Mouse (Mus musculus) MEL (cell line): ENCODE measurements around the gene Fam161a. TPM values are rescaled to one million over a fixed set of nuclear protein-coding genes. Genes with fewer than 3 reads are reported as not detected.
A peak's percentile ranks its signal among the peaks of the same experiment; 100 is the strongest.

Source experiments
- DNase-seq: peaks from one replicate; pipeline ENCODE4 v3.0.0; 2011; ENCODE audit warnings: low read depth, low spot score
- H3K27ac ChIP-seq: 2 replicates; pipeline ENCODE4 v1.5.1; 2012; ENCODE audit warnings: low read depth, mild to moderate bottlenecking, control low read depth, low read length, moderate library complexity; ENCODE audit not compliant: control insufficient read depth
- H3K27me3 ChIP-seq, 2 experiments: fragments of 150-350 bp in 1 of 2; sonication (generic) in 1 of 2; 2 replicates each; pipeline ENCODE4 v1.6.1; 2012; ENCODE audit warnings: low read length in 2 of 2, mild to moderate bottlenecking in 2 of 2, improper control_type of control experiment in 1 of 2, moderate library complexity in 1 of 2; ENCODE audit not compliant: insufficient read depth in 2 of 2, control insufficient read depth in 1 of 2
- H3K36me3 ChIP-seq, 2 experiments: 2 replicates each; pipeline ENCODE4 v1.6.1; 2012 to 2014; ENCODE audit warnings: low read length in 2 of 2, improper control_type of control experiment in 1 of 2, inconsistent platforms in 1 of 2, mild to moderate bottlenecking in 1 of 2; ENCODE audit not compliant: insufficient read depth in 2 of 2, control insufficient read depth in 1 of 2
- H3K4me1 ChIP-seq, 2 experiments: fragments of 150-350 bp in 1 of 2; sonication (generic) in 1 of 2; 2 replicates each; pipeline ENCODE4 v1.6.1; 2012; ENCODE audit warnings: low read length in 2 of 2, improper control_type of control experiment in 1 of 2, mild to moderate bottlenecking in 1 of 2; ENCODE audit not compliant: insufficient read depth in 2 of 2, control insufficient read depth in 1 of 2
- H3K4me3 ChIP-seq, 2 experiments: fragments of 150-350 bp in 1 of 2; sonication (generic) in 1 of 2; 2 replicates each; pipeline ENCODE4 v1.5.1; 2012; ENCODE audit warnings: low read depth in 2 of 2, low read length in 2 of 2, mild to moderate bottlenecking in 2 of 2, moderate library complexity in 2 of 2, control low read depth in 1 of 2, improper control_type of control experiment in 1 of 2; ENCODE audit not compliant: control insufficient read depth in 1 of 2, insufficient read depth in 1 of 2
- H3K79me2 ChIP-seq: 2 replicates; pipeline ENCODE4 v1.6.1; 2012; ENCODE audit warnings: mild to moderate bottlenecking, low read length, moderate library complexity; ENCODE audit not compliant: control insufficient read depth, poor library complexity, insufficient read depth
- H3K9ac ChIP-seq: 2 replicates; pipeline ENCODE4 v1.6.1; 2012; ENCODE audit warnings: low read depth, mild to moderate bottlenecking, control low read depth, low read length, moderate library complexity; ENCODE audit not compliant: control insufficient read depth, poor library complexity, severe bottlenecking
- H3K9me3 ChIP-seq: fragments of 150-350 bp; sonication (generic); replicated peaks from 2 replicates; pipeline ENCODE4 v1.6.1; 2012; ENCODE audit warnings: mild to moderate bottlenecking, low read length, improper control_type of control experiment, moderate library complexity; ENCODE audit not compliant: insufficient read depth
- BHLHE40 ChIP-seq: IDR thresholded peaks from 2 replicates; pipeline ENCODE4 v1.6.1; 2012; ENCODE audit warnings: low read depth, mild to moderate bottlenecking, inconsistent platforms, low read length, improper control_type of control experiment, borderline replicate concordance
- CHD1 ChIP-seq: IDR thresholded peaks from 2 replicates; pipeline ENCODE4 v1.6.1; 2012; ENCODE audit warnings: low read depth, mild to moderate bottlenecking, inconsistent platforms, low read length, improper control_type of control experiment
- CTCF ChIP-seq, 3 experiments: IDR thresholded peaks in 2 of 3; conservative IDR thresholded peaks in 1 of 3; 2 replicates each; pipeline ENCODE4 v1.5.1; 2011 to 2012; ENCODE audit warnings: low read length in 3 of 3, low read depth in 2 of 3, mild to moderate bottlenecking in 2 of 3, improper control_type of control experiment in 1 of 3, inconsistent platforms in 1 of 3, mixed read lengths in 1 of 3, moderate library complexity in 1 of 3; ENCODE audit not compliant: control insufficient read depth in 1 of 3, insufficient read depth in 1 of 3, poor library complexity in 1 of 3, severe bottlenecking in 1 of 3
- E2F4 ChIP-seq: IDR thresholded peaks from 2 replicates; pipeline ENCODE4 v1.6.1; 2011; ENCODE audit warnings: low read depth, low read length, improper control_type of control experiment, borderline replicate concordance
- ETS1 ChIP-seq: IDR thresholded peaks from 2 replicates; pipeline ENCODE4 v1.6.1; 2012; ENCODE audit warnings: low read depth, mild to moderate bottlenecking, inconsistent platforms, low read length, improper control_type of control experiment, moderate library complexity
- GABPA ChIP-seq: IDR thresholded peaks from 2 replicates; pipeline ENCODE4 v1.6.1; 2012; ENCODE audit warnings: low read depth, mild to moderate bottlenecking, inconsistent platforms, low read length, improper control_type of control experiment, moderate library complexity
- JUND ChIP-seq: IDR thresholded peaks from 2 replicates; pipeline ENCODE4 v1.6.1; 2011; ENCODE audit warnings: low read depth, mild to moderate bottlenecking, improper control_type of control experiment, low read length
- MAFK ChIP-seq: IDR thresholded peaks from 2 replicates; pipeline ENCODE4 v1.6.1; 2011; ENCODE audit warnings: low read depth, mild to moderate bottlenecking, low read length, improper control_type of control experiment, borderline replicate concordance
- MAX ChIP-seq: IDR thresholded peaks from 2 replicates; pipeline ENCODE4 v1.6.1; 2011; ENCODE audit warnings: low read length, improper control_type of control experiment
- MEF2A ChIP-seq: IDR thresholded peaks from 2 replicates; pipeline ENCODE4 v1.6.1; 2014; ENCODE audit warnings: low read depth, mild to moderate bottlenecking, inconsistent platforms, low read length, improper control_type of control experiment; ENCODE audit not compliant: poor library complexity, insufficient replicate concordance, severe bottlenecking; ENCODE audit errors: extremely low read depth
- MXI1 ChIP-seq: IDR thresholded peaks from 2 replicates; pipeline ENCODE4 v1.6.1; 2011; ENCODE audit warnings: mild to moderate bottlenecking, low read depth, low read length, improper control_type of control experiment
- MYB ChIP-seq: IDR thresholded peaks from 2 replicates; pipeline ENCODE4 v1.6.1; 2011; ENCODE audit warnings: mild to moderate bottlenecking, low read depth, low read length, improper control_type of control experiment
- MYC ChIP-seq: IDR thresholded peaks from 2 replicates; pipeline ENCODE4 v1.6.1; 2011; ENCODE audit warnings: low read depth, mild to moderate bottlenecking, low read length, improper control_type of control experiment, moderate library complexity
- NRF1 ChIP-seq: IDR thresholded peaks from 2 replicates; pipeline ENCODE4 v1.6.1; 2014; ENCODE audit warnings: low read depth, mild to moderate bottlenecking, inconsistent platforms, low read length, improper control_type of control experiment, moderate library complexity; ENCODE audit not compliant: poor library complexity, insufficient read depth, severe bottlenecking
- POLR2A ChIP-seq, 2 experiments: IDR thresholded peaks; 2 replicates each; pipeline ENCODE4 v1.6.1; 2011 to 2012; ENCODE audit warnings: low read length in 2 of 2, mild to moderate bottlenecking in 2 of 2, control low read depth in 1 of 2, improper control_type of control experiment in 1 of 2, low read depth in 1 of 2, moderate library complexity in 1 of 2; ENCODE audit not compliant: control insufficient read depth in 1 of 2, insufficient read depth in 1 of 2, poor library complexity in 1 of 2
- POLR2AphosphoS2 ChIP-seq: IDR thresholded peaks from 2 replicates; pipeline ENCODE4 v1.6.1; 2011; ENCODE audit warnings: low read length, improper control_type of control experiment
- POLR2AphosphoS5 ChIP-seq: IDR thresholded peaks from 2 replicates; pipeline ENCODE4 v1.6.1; 2012; ENCODE audit warnings: low read depth, borderline replicate concordance, mild to moderate bottlenecking, inconsistent platforms, low read length, moderate library complexity, mixed read lengths
- SIN3A ChIP-seq: IDR thresholded peaks from 2 replicates; pipeline ENCODE4 v1.6.1; 2012; ENCODE audit warnings: low read length, improper control_type of control experiment, inconsistent platforms
- TCF12 ChIP-seq: IDR thresholded peaks from 2 replicates; pipeline ENCODE4 v1.6.1; 2014; ENCODE audit warnings: low read depth, mild to moderate bottlenecking, inconsistent platforms, low read length, improper control_type of control experiment, moderate library complexity
- USF2 ChIP-seq, 2 experiments: IDR thresholded peaks; 2 replicates each; pipeline ENCODE4 v1.6.1; 2011 to 2012; ENCODE audit warnings: improper control_type of control experiment in 2 of 2, low read length in 2 of 2, borderline replicate concordance in 1 of 2, inconsistent platforms in 1 of 2, low read depth in 1 of 2, mild to moderate bottlenecking in 1 of 2; ENCODE audit not compliant: insufficient read depth in 1 of 2
- ZKSCAN1 ChIP-seq: IDR thresholded peaks from 2 replicates; pipeline ENCODE4 v1.6.1; 2012; ENCODE audit warnings: low read depth, mild to moderate bottlenecking, inconsistent platforms, low read length, improper control_type of control experiment, moderate library complexity
- ZNF384 ChIP-seq: IDR thresholded peaks from 2 replicates; pipeline ENCODE4 v1.6.1; 2012; ENCODE audit warnings: low read depth, mild to moderate bottlenecking, inconsistent platforms, low read length, improper control_type of control experiment
- polyA plus RNA-seq, 2 experiments: library from polyadenylated mRNA; stranded (reverse) in 1 of 2; unstranded in 1 of 2; fragments of >175 nt in 1 of 2; fragments of >200 nt in 1 of 2; gene quantifications; 2 replicates each; pipeline versions ENCODE4 v1.2.1 to v1.2.4; 2012; ENCODE audit warnings: low replicate concordance in 2 of 2, low read depth in 1 of 2; ENCODE audit not compliant: insufficient read length in 2 of 2, insufficient read depth in 1 of 2, missing spikeins in 1 of 2
- total RNA-seq: library from RNA; depleted of rRNA; stranded (reverse); fragments of 300-350 nt; gene quantifications from 2 replicates; pipeline ENCODE4 v1.2.3, GENCODE M21; 2012

Gene Fam161a
- total and polyA plus RNA-seq, 3 experiments, result 0.27 to 1.0 TPM; not detected in 1

DNA sequence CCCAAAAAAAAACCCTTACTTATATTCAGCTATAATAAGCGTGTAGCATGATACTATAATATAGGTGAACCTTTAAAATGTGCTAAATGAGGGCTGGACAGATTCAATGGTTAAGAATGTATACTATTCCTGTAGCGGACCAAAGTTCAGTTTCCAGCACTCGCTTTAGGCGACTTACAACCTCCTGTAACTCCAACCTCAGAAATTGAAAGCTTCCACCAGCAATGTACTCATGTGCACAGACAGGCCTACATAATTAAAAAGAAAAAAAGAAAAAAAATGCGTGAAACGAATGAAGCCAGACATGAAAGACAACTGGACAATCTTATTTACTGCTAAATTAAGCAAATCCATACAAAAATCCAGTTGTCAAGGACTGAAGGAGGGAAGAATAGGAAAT lies 24.5 kb upstream of the Fam161a start:
- peaks cover 9 to 14% of the 10 kb centered on the region in 2 experiments; a peak in 3 of 4 replicates for H3K4me1 ChIP-seq
- H3K36me3 ChIP-seq, result peaks cover 0 to 30% of the 10 kb centered on the region in 2 experiments; a peak in 2 of 4 replicates
- H3K27ac ChIP-seq, result peak overlapping the region; percentile 82
- no peaks in the 10 kb centered on the region for H3K27me3 ChIP-seq
- peaks cover 27% of the 10 kb centered on the region for H3K79me2 ChIP-seq
- no peaks in the 10 kb centered on the region for H3K9me3 ChIP-seq
- peak overlapping the region; percentile 73 for H3K9ac ChIP-seq
- TF ChIP-seq CTCF (IDR thresholded peaks at IDR 0.05 in 2 of 3, conservative IDR thresholded peaks at IDR 0.05 in 1 of 3; ENCODE audit: control insufficient read depth in 1 of 3, insufficient read depth in 1 of 3, low read depth in 2 of 3, low read length in 3 of 3, poor library complexity in 1 of 3, severe bottlenecking in 1 of 3) (no peak), E2F4 (peak; percentile 2; the same call in 1 of the 2 replicates)
- TF ChIP-seq, all 39 proteins: peak for 1
- peak; percentile 69 for DNase-seq
- H3K4me3 ChIP-seq, result peak overlapping the region; percentile 60 to 62

DNA sequence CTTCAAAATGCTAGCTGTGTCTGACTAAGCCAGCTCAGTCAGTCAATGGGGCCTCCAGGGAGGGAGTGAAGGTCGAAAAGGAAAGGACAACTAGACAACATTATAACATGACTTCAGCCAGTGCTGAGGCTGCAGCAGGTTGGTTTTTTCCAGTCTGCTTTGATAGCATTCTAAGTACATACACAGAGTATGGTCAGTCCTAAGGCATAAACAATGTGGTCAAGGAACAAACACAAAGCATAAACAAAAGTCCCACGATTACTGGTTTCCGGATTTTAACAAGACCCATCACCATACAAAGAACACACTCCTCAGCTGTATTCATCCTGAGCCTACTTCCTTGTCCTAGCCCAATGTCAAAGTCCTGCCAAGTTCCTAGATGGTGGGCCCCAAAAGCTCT lies 21.8 kb upstream of the Fam161a start:
- H3K27ac ChIP-seq, result no peak overlapping the region
- no peak for DNase-seq
- TF ChIP-seq USF2 (IDR thresholded peaks at IDR 0.05; ENCODE audit: borderline replicate concordance in 1 of 2, insufficient read depth in 1 of 2, low read depth in 1 of 2, low read length in 2 of 2), result no peak
- TF ChIP-seq MYB, result no peak
- TF ChIP-seq TCF12, result no peak
- TF ChIP-seq POLR2A (IDR thresholded peaks at IDR 0.05; ENCODE audit: control insufficient read depth in 1 of 2, insufficient read depth in 1 of 2, low read depth in 1 of 2, low read length in 2 of 2, poor library complexity in 1 of 2), result no peak
- TF ChIP-seq POLR2AphosphoS2, result no peak
- no peak for TF ChIP-seq ETS1
- TF ChIP-seq POLR2AphosphoS5, result no peak
- TF ChIP-seq MAX, result no peak
- no peak for TF ChIP-seq MYC
- TF ChIP-seq BHLHE40, result no peak
- no peak for TF ChIP-seq MXI1
- TF ChIP-seq MEF2A, result no peak
- TF ChIP-seq JUND, result no peak
- no peak for TF ChIP-seq NRF1
- TF ChIP-seq SIN3A, result no peak
- TF ChIP-seq GABPA, result no peak
- TF ChIP-seq MAFK, result no peak
- no peak for TF ChIP-seq CHD1
- TF ChIP-seq ZKSCAN1, result no peak
- TF ChIP-seq ZNF384, result no peak
- TF ChIP-seq, all 39 proteins: peak for 0
- Histone ChIP-seq H3K27me3 (no peaks in the 10 kb centered on the region), H3K9ac (no peak overlapping the region), H3K4me1 (peaks cover 4 to 7% of the 10 kb centered on the region in 2 experiments; a peak in 3 of 4 replicates), H3K9me3 (no peaks in the 10 kb centered on the region), H3K36me3 (peaks cover 0 to 16% of the 10 kb centered on the region in 2 experiments; a peak in 2 of 4 replicates), H3K4me3 (no peak overlapping the region), H3K79me2 (peaks cover 11% of the 10 kb centered on the region)
